Mouse (Mus musculus): ENCODE measurements around the gene Acsf3. TPM values are rescaled to one million over a fixed set of nuclear protein-coding genes. Genes with fewer than 3 reads are reported as not detected.

The Acsf3 gene
- total RNA-seq, 2 experiments from 2014 or later: 19.2 to 21.7 TPM

GRCm38 (mm10) chr8:122850641-122851240 lies 75.5 kb downstream of the Acsf3 start:
- no peak overlapping the region for H3K27ac ChIP-seq
- no peak for DNase-seq (ENCODE audit: low spot score in 2 of 2)
- no peak for TF ChIP-seq CTCF (conservative IDR thresholded peaks at IDR 0.05)

GRCm38 (mm10) chr8:122851692-122852545 lies 76.6 kb downstream of the Acsf3 start:
- no peak for TF ChIP-seq CTCF (conservative IDR thresholded peaks at IDR 0.05)
- H3K27ac ChIP-seq: no peak overlapping the region
- no peak for DNase-seq (ENCODE audit: low spot score in 2 of 2)
- no peak overlapping the region for H3K4me3 ChIP-seq

More at GRCm38 (mm10) chr8:122850641-122851240, 75.5 kb downstream of the Acsf3 start:
- no peak overlapping the region for H3K4me3 ChIP-seq

GRCm38 (mm10) chr8:122852546-122852905 lies 77.2 kb downstream of the Acsf3 start:
- Histone ChIP-seq H3K27ac (no peak overlapping the region), H3K4me3 (no peak overlapping the region)
- no peak for TF ChIP-seq CTCF (conservative IDR thresholded peaks at IDR 0.05)
- no peak for DNase-seq (ENCODE audit: low spot score in 2 of 2)

- H3K4me3 ChIP-seq: peak overlapping the region; percentile 6; the same call in 1 of the 2 replicates
- TF ChIP-seq CTCF (conservative IDR thresholded peaks at IDR 0.05): no peak
- H3K27ac ChIP-seq: peak overlapping the region; percentile 46; the same call in 1 of the 2 replicates
- DNase-seq (ENCODE audit: low spot score in 2 of 2): peak; percentile 34 to 40
Measured at GRCm38 (mm10) chr8:122853340-122853771, 78.1 kb downstream of the Acsf3 start.

GRCm38 (mm10) chr8:122854388-122854787 lies 79.1 kb downstream of the Acsf3 start:
- DNase-seq (ENCODE audit: low spot score in 2 of 2): no peak
- no peak overlapping the region for H3K4me3 ChIP-seq
- H3K27ac ChIP-seq: no peak overlapping the region
- no peak for TF ChIP-seq CTCF (conservative IDR thresholded peaks at IDR 0.05)

- Histone ChIP-seq H3K4me3 (no peak overlapping the region), H3K27ac (no peak overlapping the region)
- TF ChIP-seq CTCF (conservative IDR thresholded peaks at IDR 0.05): no peak
- DNase-seq (ENCODE audit: low spot score in 2 of 2): no peak
Measured at GRCm38 (mm10) chr8:122855123-122855522, 79.8 kb downstream of the Acsf3 start.

- DNase-seq (ENCODE audit: low spot score in 2 of 2): no peak
- no peak for TF ChIP-seq CTCF (conservative IDR thresholded peaks at IDR 0.05)
Measured at GRCm38 (mm10) chr8:122856288-122856687, 81.0 kb downstream of the Acsf3 start.

GRCm38 (mm10) chr8:122859843-122860242 lies 84.6 kb downstream of the Acsf3 start:
- DNase-seq (ENCODE audit: low spot score in 2 of 2): no peak

More at GRCm38 (mm10) chr8:122856288-122856687, 81.0 kb downstream of the Acsf3 start:
- H3K27ac ChIP-seq: no peak overlapping the region
- H3K4me3 ChIP-seq: no peak overlapping the region

GRCm38 (mm10) chr8:122864719-122865129 lies 89.4 kb downstream of the Acsf3 start:
- DNase-seq (ENCODE audit: low spot score in 2 of 2): no peak
- Histone ChIP-seq H3K4me3 (peak overlapping the region; percentile 38), H3K27ac (no peak overlapping the region)
- TF ChIP-seq CTCF (conservative IDR thresholded peaks at IDR 0.05): no peak

More at GRCm38 (mm10) chr8:122859843-122860242, 84.6 kb downstream of the Acsf3 start:
- H3K4me3 ChIP-seq: no peak overlapping the region
- TF ChIP-seq CTCF (conservative IDR thresholded peaks at IDR 0.05): no peak
- no peak overlapping the region for H3K27ac ChIP-seq

GRCm38 (mm10) chr8:122865441-122865840 lies 90.2 kb downstream of the Acsf3 start:
- peak; percentile 63 for TF ChIP-seq CTCF (conservative IDR thresholded peaks at IDR 0.05)
- Histone ChIP-seq H3K4me3 (peak overlapping the region; percentile 38), H3K27ac (no peak overlapping the region)
- DNase-seq (ENCODE audit: low spot score in 2 of 2): no peak

GRCm38 (mm10) chr8:122866231-122866630 lies 90.9 kb downstream of the Acsf3 start:
- no peak for TF ChIP-seq CTCF (conservative IDR thresholded peaks at IDR 0.05)
- Histone ChIP-seq H3K27ac (no peak overlapping the region), H3K4me3 (no peak overlapping the region)
- DNase-seq (ENCODE audit: low spot score in 2 of 2): peak in 1 of 2 experiments; percentile 16

Other genes with a start within 250 kb of the Acsf3 start
- 1 to 10 TPM; 3.1 to 5.5 TPM for gene Piezo1, start 224.2 kb upstream of the Acsf3 start, total RNA-seq (2021)
- gene Cdt1, start 207.5 kb upstream of the Acsf3 start, total RNA-seq (2021): 1 to 10 TPM; 1.3 to 1.6 TPM
- 10 to 100 TPM; 60.7 to 62.3 TPM for gene Aprt, start 198.6 kb upstream of the Acsf3 start, total RNA-seq (2021)
- 10 to 100 TPM; 11.8 to 13.9 TPM for gene Galns, start 164.0 kb upstream of the Acsf3 start, total RNA-seq (2021)
- gene Trappc2l, start 163.8 kb upstream of the Acsf3 start, total RNA-seq (2021): 10 to 100 TPM; 77.3 to 88.6 TPM
- gene Pabpn1l, start 152.7 kb upstream of the Acsf3 start, total RNA-seq (2021): under 1 TPM in 1 of 2 experiments, not detected in 1; 0.52 TPM
- 10 to 100 TPM; 38.0 to 49.8 TPM for gene Cbfa2t3, start 76.4 kb upstream of the Acsf3 start, total RNA-seq (2021)
- gene Cdh15, start 72.5 kb downstream of the Acsf3 start, total RNA-seq (2021): under 1 TPM; 0.93 to 1.00 TPM

Data from layer of hippocampus, adult 2 months (tissue).